Mouse (Mus musculus): ENCODE data around the gene Pex11b. TPM values are rescaled to one million over a fixed set of nuclear protein-coding genes. Genes with fewer than 3 reads are reported as not detected.

Pex11b gene
- polyA plus RNA-seq, 1 experiment from 2014 or later: 59.6 TPM

- Histone ChIP-seq H3K4me3 (ENCODE audit: low read depth, low read length) (no peak overlapping the region), H3K4me1 (ENCODE audit: control insufficient read depth, insufficient read depth, low read length) (peaks cover 3% of the 10 kb centered on the region; the same call in 1 of the 2 replicates), H3K9me3 (ENCODE audit: control insufficient read depth, low read length) (no peaks in the 10 kb centered on the region), H3K4me2 (ENCODE audit: low read depth, low read length) (no peak overlapping the region), H3K27ac (ENCODE audit: low read depth, low read length) (no peak overlapping the region), H3K36me3 (ENCODE audit: control insufficient read depth, insufficient read depth, low read length) (no peaks in the 10 kb centered on the region), H3K27me3 (ENCODE audit: control insufficient read depth, insufficient read depth, low read length) (no peaks in the 10 kb centered on the region), H3K9ac (replicated peaks; ENCODE audit: low read depth, low read length) (no peak overlapping the region)
- no peak for ATAC-seq (ENCODE audit: low read depth)
- WGBS: 17% methylated on average over 3 of the region's 3 CpGs
Observed at GRCm38 (mm10) chr3:96692506-96692905, 57.3 kb downstream of the Pex11b start.

DNA sequence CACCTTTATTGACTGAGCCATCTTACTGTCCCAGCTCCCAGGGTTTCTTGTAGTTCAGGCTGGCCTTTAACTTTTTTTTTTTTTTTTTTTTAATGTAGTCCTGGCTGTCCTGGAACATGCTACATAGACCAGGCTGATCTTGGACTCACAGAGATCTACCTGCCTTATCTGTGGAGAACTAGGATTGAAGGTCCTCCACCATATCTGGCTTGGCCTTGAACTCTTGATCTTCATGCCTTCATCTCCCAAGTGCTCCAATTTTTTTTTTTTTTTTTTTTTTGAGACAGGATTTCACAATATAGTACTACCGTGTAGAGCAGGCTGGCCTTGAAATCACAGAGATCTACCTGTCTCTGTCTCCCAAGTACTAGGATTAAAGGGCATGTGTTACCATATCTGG is 58.4 kb downstream of the Pex11b start:
- 81% methylated on average over 1 of the region's 1 CpGs for WGBS

More for the DNA sequence above, 58.4 kb downstream of the Pex11b start:
- H3K4me3 ChIP-seq (ENCODE audit: low read depth, low read length): no peak overlapping the region
- H3K9ac ChIP-seq (replicated peaks; ENCODE audit: low read depth, low read length): no peak overlapping the region
- no peaks in the 10 kb centered on the region for H3K36me3 ChIP-seq (ENCODE audit: control insufficient read depth, insufficient read depth, low read length)
- peaks cover 3% of the 10 kb centered on the region; the same call in 1 of the 2 replicates for H3K4me1 ChIP-seq (ENCODE audit: control insufficient read depth, insufficient read depth, low read length)
- H3K27ac ChIP-seq (ENCODE audit: low read depth, low read length): no peak overlapping the region
- no peaks in the 10 kb centered on the region for H3K9me3 ChIP-seq (ENCODE audit: control insufficient read depth, low read length)
- H3K4me2 ChIP-seq (ENCODE audit: low read depth, low read length): no peak overlapping the region
- no peak for ATAC-seq (ENCODE audit: low read depth)
- H3K27me3 ChIP-seq (ENCODE audit: control insufficient read depth, insufficient read depth, low read length): no peaks in the 10 kb centered on the region

Other genes with a start within 250 kb of the Pex11b start
- gene BC107364, start 183.1 kb upstream of the Pex11b start, polyA plus RNA-seq (2014; fragmentation: Nextera tagmentation; extraction: Ambion mirVana): not detected in 2 replicates
- gene Hfe2, start 110.2 kb upstream of the Pex11b start, polyA plus RNA-seq (2014; fragmentation: Nextera tagmentation; extraction: Ambion mirVana): 1.3 and 2.0 TPM in 2 replicates
- gene Txnip, start 77.4 kb upstream of the Pex11b start, polyA plus RNA-seq (2014; fragmentation: Nextera tagmentation; extraction: Ambion mirVana): 48.9 and 75.6 TPM in 2 replicates
- gene Gm16253, start 58.4 kb upstream of the Pex11b start, polyA plus RNA-seq (2014; fragmentation: Nextera tagmentation; extraction: Ambion mirVana): 0.90 and 1.2 TPM in 2 replicates
- 20.5 and 22.9 TPM in 2 replicates for gene Polr3gl, start 41.2 kb upstream of the Pex11b start, polyA plus RNA-seq (2014; fragmentation: Nextera tagmentation; extraction: Ambion mirVana)
- gene Ankrd34a, start 38.7 kb upstream of the Pex11b start, polyA plus RNA-seq (2014; fragmentation: Nextera tagmentation; extraction: Ambion mirVana): 18.6 and 21.0 TPM in 2 replicates
- gene Lix1l, start 34.2 kb upstream of the Pex11b start, polyA plus RNA-seq (2014; fragmentation: Nextera tagmentation; extraction: Ambion mirVana): 7.4 and 7.6 TPM in 2 replicates
- 115 and 117 TPM in 2 replicates for gene Rbm8a, start 5.4 kb upstream of the Pex11b start, polyA plus RNA-seq (2014; fragmentation: Nextera tagmentation; extraction: Ambion mirVana)
- gene Gm42957, start 98 bp downstream of the Pex11b start, polyA plus RNA-seq (2014; fragmentation: Nextera tagmentation; extraction: Ambion mirVana): 0.15 TPM in 1 of 2 replicates, not detected in the other
- gene Itga10, start 10.2 kb downstream of the Pex11b start, polyA plus RNA-seq (2014; fragmentation: Nextera tagmentation; extraction: Ambion mirVana): 1.0 and 1.3 TPM in 2 replicates
- 0.83 and 1.0 TPM in 2 replicates for gene Ankrd35, start 34.8 kb downstream of the Pex11b start, polyA plus RNA-seq (2014; fragmentation: Nextera tagmentation; extraction: Ambion mirVana)
- gene Pias3, start 61.0 kb downstream of the Pex11b start, polyA plus RNA-seq (2014; fragmentation: Nextera tagmentation; extraction: Ambion mirVana): 20.9 and 24.7 TPM in 2 replicates
- 19.1 and 21.7 TPM in 2 replicates for gene Nudt17, start 73.2 kb downstream of the Pex11b start, polyA plus RNA-seq (2014; fragmentation: Nextera tagmentation; extraction: Ambion mirVana)
- 32.4 and 35.3 TPM in 2 replicates for gene Polr3c, start 92.3 kb downstream of the Pex11b start, polyA plus RNA-seq (2014; fragmentation: Nextera tagmentation; extraction: Ambion mirVana)
- gene Rnf115, start 92.3 kb downstream of the Pex11b start, polyA plus RNA-seq (2014; fragmentation: Nextera tagmentation; extraction: Ambion mirVana): 81.9 and 86.5 TPM in 2 replicates
- not detected in 2 replicates for gene Pdzk1, start 193.9 kb downstream of the Pex11b start, polyA plus RNA-seq (2014; fragmentation: Nextera tagmentation; extraction: Ambion mirVana)
- gene Cd160, start 194.0 kb downstream of the Pex11b start, polyA plus RNA-seq (2014; fragmentation: Nextera tagmentation; extraction: Ambion mirVana): 0.41 and 0.48 TPM in 2 replicates